ENCODE assay signal across 8 mouse cellular contexts in genomic region chr4:135595943-135596342, GRCm38 (mm10). TPM values are rescaled to one million over a fixed set of nuclear protein-coding genes. Genes with fewer than 3 reads are reported as not detected.
DNase-seq lines count a peak whose midpoint lies in the region; ATAC-seq and TF ChIP-seq lines count a peak whose summit lies in the region.
"Had no signal": no experiment of that assay in that cellular context is flagged by ENCODE, and none has a peak within 500 bp of the region (broad histone marks: within the 10 kb centered on the region; RNA-seq: fewer than 3 reads in every experiment).

No protein-coding gene starts in this region.

- no peak for TF ChIP-seq EP300 in heart, postnatal 0 days (IDR thresholded peaks at IDR 0.05; ENCODE audit: low read depth)

- peaks cover 5% of the 10 kb centered on the region; the same call in 1 of the 2 replicates for H3K9me3 ChIP-seq in limb, embryonic 12.5 days
- H3K9me3 ChIP-seq in limb, embryonic 10.5 days (replicated peaks), result no peaks in the 10 kb centered on the region
- no peaks in the 10 kb centered on the region for H3K9me3 ChIP-seq in embryonic facial prominence, embryonic 12.5 days
- H3K9me3 ChIP-seq in heart, postnatal 0 days (replicated peaks; ENCODE audit: control insufficient read depth, low read length), result peaks cover 8% of the 10 kb centered on the region; the same call in 1 of the 2 replicates
- no peaks in the 10 kb centered on the region for H3K9me3 ChIP-seq in limb, embryonic 15.5 days
- H3K9me3 ChIP-seq: liver, embryonic 15.5 days had no signal

- H3K4me2 ChIP-seq in limb, embryonic 12.5 days, result no peak overlapping the region
- H3K4me2 ChIP-seq in embryonic facial prominence, embryonic 12.5 days (replicated peaks), result no peak overlapping the region
- H3K4me2 ChIP-seq in heart, postnatal 0 days (ENCODE audit: low read depth, low read length), result no peak overlapping the region
- no peak overlapping the region for H3K4me2 ChIP-seq in limb, embryonic 15.5 days
- H3K4me2 ChIP-seq: liver, embryonic 15.5 days had no signal

- no peaks in the 10 kb centered on the region for H3K36me3 ChIP-seq in limb, embryonic 12.5 days
- H3K36me3 ChIP-seq in limb, embryonic 10.5 days, result no peaks in the 10 kb centered on the region
- no peaks in the 10 kb centered on the region for H3K36me3 ChIP-seq in embryonic facial prominence, embryonic 12.5 days
- no peaks in the 10 kb centered on the region for H3K36me3 ChIP-seq in heart, postnatal 0 days (replicated peaks; ENCODE audit: control insufficient read depth, insufficient read depth, low read length)
- no peaks in the 10 kb centered on the region for H3K36me3 ChIP-seq in limb, embryonic 15.5 days
- H3K36me3 ChIP-seq: liver, embryonic 15.5 days had no signal

- H3K4me1 ChIP-seq in limb, embryonic 12.5 days (replicated peaks), result peaks cover 17% of the 10 kb centered on the region
- H3K4me1 ChIP-seq in limb, embryonic 10.5 days, result peaks cover 5% of the 10 kb centered on the region; the same call in 1 of the 2 replicates
- H3K4me1 ChIP-seq in embryonic facial prominence, embryonic 12.5 days, result 0 out of 2 replicates have a peak, but pooled peaks cover 4% of the 10 kb centered on the region
- H3K4me1 ChIP-seq in heart, postnatal 0 days (ENCODE audit: control insufficient read depth, insufficient read depth), result peaks cover 8% of the 10 kb centered on the region; the same call in 1 of the 2 replicates
- peaks cover 23% of the 10 kb centered on the region for H3K4me1 ChIP-seq in limb, embryonic 15.5 days
- H3K4me1 ChIP-seq: liver, embryonic 15.5 days had no signal

- DNase-seq in limb, embryonic 10.5 days (ENCODE audit: low spot score), result no peak
- DNase-seq in heart, postnatal 0 days (ENCODE audit: low spot score), result no peak
- no peak for DNase-seq in retina, postnatal 1 day
- no peak for DNase-seq in retina, embryonic 14.5 days (ENCODE audit: low spot score)

- TF ChIP-seq CTCF in heart, postnatal 0 days (IDR thresholded peaks at IDR 0.05; ENCODE audit: low read depth), result no peak

- 56% methylated on average over 5 of the region's 5 CpGs for WGBS in limb, embryonic 12.5 days
- WGBS in limb, embryonic 10.5 days, result 75% methylated on average over 5 of the region's 5 CpGs
- WGBS in embryonic facial prominence, embryonic 12.5 days, result 48% methylated on average over 5 of the region's 5 CpGs
- WGBS in heart, postnatal 0 days, result 19% methylated on average over 5 of the region's 5 CpGs
- WGBS in limb, embryonic 15.5 days, result 33% methylated on average over 5 of the region's 5 CpGs

- peak overlapping the region; percentile 73 for H3K27ac ChIP-seq in limb, embryonic 12.5 days
- no peak overlapping the region for H3K27ac ChIP-seq in limb, embryonic 10.5 days
- 0 out of 2 replicates have a peak overlapping the region, but pooled peaks have one; percentile 41 for H3K27ac ChIP-seq in embryonic facial prominence, embryonic 12.5 days
- H3K27ac ChIP-seq in heart, postnatal 0 days (ENCODE audit: low read depth), result no peak overlapping the region
- H3K27ac ChIP-seq in limb, embryonic 15.5 days, result peak overlapping the region; percentile 64
- H3K27ac ChIP-seq: liver, embryonic 15.5 days had no signal

- no peak overlapping the region for H3K9ac ChIP-seq in limb, embryonic 12.5 days (replicated peaks)
- H3K9ac ChIP-seq in embryonic facial prominence, embryonic 12.5 days, result no peak overlapping the region
- no peak overlapping the region for H3K9ac ChIP-seq in heart, postnatal 0 days (replicated peaks; ENCODE audit: low read depth, low read length)
- no peak overlapping the region for H3K9ac ChIP-seq in limb, embryonic 15.5 days
- H3K9ac ChIP-seq: liver, embryonic 15.5 days had no signal

- ATAC-seq in limb, embryonic 12.5 days (ENCODE audit: insufficient number of reproducible peaks, insufficient read depth, low FRiP score, low TSS enrichment, low read depth), result peak; percentile 29; the same call in 1 of the 2 replicates
- no peak for ATAC-seq in embryonic facial prominence, embryonic 12.5 days (ENCODE audit: insufficient number of reproducible peaks, insufficient read depth, low FRiP score, low TSS enrichment)
- peak; percentile 40; the same call in 1 of the 2 replicates for ATAC-seq in heart, postnatal 0 days (ENCODE audit: insufficient read depth, low read depth)
- 0 out of 2 replicates have a peak, but pooled peaks have one; percentile 53 for ATAC-seq in limb, embryonic 15.5 days (ENCODE audit: insufficient number of reproducible peaks, low FRiP score, low TSS enrichment, low read depth)

- no peaks in the 10 kb centered on the region for H3K27me3 ChIP-seq in limb, embryonic 12.5 days
- H3K27me3 ChIP-seq in limb, embryonic 10.5 days (ENCODE audit: low read depth, poor library complexity, severe bottlenecking), result no peaks in the 10 kb centered on the region
- H3K27me3 ChIP-seq in embryonic facial prominence, embryonic 12.5 days, result no peaks in the 10 kb centered on the region
- no peaks in the 10 kb centered on the region for H3K27me3 ChIP-seq in heart, postnatal 0 days (ENCODE audit: control insufficient read depth, insufficient read depth, low read length)
- no peaks in the 10 kb centered on the region for H3K27me3 ChIP-seq in limb, embryonic 15.5 days

- H3K4me3 ChIP-seq in limb, embryonic 12.5 days (replicated peaks), result no peak overlapping the region
- H3K4me3 ChIP-seq in limb, embryonic 10.5 days, result no peak overlapping the region
- H3K4me3 ChIP-seq in embryonic facial prominence, embryonic 12.5 days, result no peak overlapping the region
- H3K4me3 ChIP-seq in heart, postnatal 0 days (ENCODE audit: low read depth, low read length), result no peak overlapping the region
- H3K4me3 ChIP-seq in limb, embryonic 15.5 days, result no peak overlapping the region
- H3K4me3 ChIP-seq: liver, embryonic 15.5 days had no signal

RNA-seq across cellular contexts. Expression of gene Grhl3, which starts 22.5 kb away (rescaled TPM):
- 11.1 and 11.7 TPM in 2 replicates for polyA plus RNA-seq in limb, embryonic 12.5 days (2016; fragmentation: Nextera tagmentation; extraction: Ambion mirVana)
- polyA plus RNA-seq in limb, embryonic 10.5 days (2016; fragmentation: Nextera tagmentation; extraction: Ambion mirVana), result 7.5 and 11.0 TPM in 2 replicates
- polyA plus RNA-seq in embryonic facial prominence, embryonic 12.5 days (2016; fragmentation: Nextera tagmentation; extraction: Ambion mirVana), result 13.2 and 15.4 TPM in 2 replicates
- total RNA-seq in heart, postnatal 0 days (2014; rRNA removed; ENCODE audit: low replicate concordance), result 1.8 and 1.9 TPM in 2 replicates
- 1.4 and 1.9 TPM in 2 replicates for polyA plus RNA-seq in heart, postnatal 0 days (2015; fragmentation: Nextera tagmentation; extraction: Ambion mirVana)
- polyA plus RNA-seq in limb, embryonic 15.5 days (2015; fragmentation: Nextera tagmentation; extraction: Ambion mirVana), result 56.8 and 59.4 TPM in 2 replicates

Comparison
In these comparisons a context has a peak if more than half of its experiments do, and no peak if none do; other contexts are left out.
1. H3K27ac ChIP-seq: peak in limb, embryonic 12.5 days (single experiment), embryonic facial prominence, embryonic 12.5 days (single experiment) and limb, embryonic 15.5 days (single experiment); none in limb, embryonic 10.5 days (single experiment) and heart, postnatal 0 days (single experiment).